In genomic region chr13:44067244-44067643, GRCm38 (mm10) we compare ENCODE assay signal across 23 mouse cellular contexts.
DNase-seq lines count a peak whose midpoint lies in the region; ATAC-seq and TF ChIP-seq lines count a peak whose summit lies in the region.
"Had no signal": no experiment of that assay in that cellular context is flagged by ENCODE, and none has a peak within 500 bp of the region (broad histone marks: within the 10 kb centered on the region; RNA-seq: fewer than 3 reads in every experiment).

No protein-coding gene starts in this region.

- WGBS in heart, embryonic 12.5 days = 49% methylated on average over 2 of the region's 2 CpGs
- 66% methylated on average over 2 of the region's 2 CpGs for WGBS in lung, embryonic 14.5 days
- WGBS in heart, embryonic 16.5 days = 73% methylated on average over 2 of the region's 2 CpGs

- no peak overlapping the region for H3K4me3 ChIP-seq in gastrocnemius, adult 2 months
- no peak overlapping the region for H3K4me3 ChIP-seq in heart, embryonic 12.5 days
- no peak overlapping the region for H3K4me3 ChIP-seq in lung, embryonic 14.5 days (ENCODE audit: low read depth, low read length)
- no peak overlapping the region for H3K4me3 ChIP-seq in heart, embryonic 16.5 days (ENCODE audit: low read length)
- H3K4me3 ChIP-seq: forebrain, embryonic 13.5 days; hindbrain, embryonic 13.5 days; kidney, embryonic 15.5 days; limb, embryonic 13.5 days; midbrain, embryonic 15.5 days; neural tube, embryonic 12.5 days had no signal

- ATAC-seq in heart, embryonic 12.5 days (ENCODE audit: insufficient number of reproducible peaks, low FRiP score) = 0 out of 2 replicates have a peak, but pooled peaks have one; percentile 18
- ATAC-seq in lung, embryonic 14.5 days (ENCODE audit: insufficient read depth) = no peak
- no peak; the same call in 1 of the 2 replicates for ATAC-seq in heart, embryonic 16.5 days (replicated peaks; ENCODE audit: extremely low read depth, insufficient read depth, low FRiP score)
- ATAC-seq: activated CD4-positive, CD25-positive, alpha-beta regulatory T cell, adult 4 months; forebrain, embryonic 13.5 days; midbrain, embryonic 15.5 days had no signal

- peak overlapping the region; percentile 89 for H3K27ac ChIP-seq in gastrocnemius, adult 2 months
- 0 out of 2 replicates have a peak overlapping the region, but pooled peaks have one; percentile 84 for H3K27ac ChIP-seq in heart, embryonic 12.5 days (ENCODE audit: poor library complexity, severe bottlenecking)
- H3K27ac ChIP-seq in lung, embryonic 14.5 days (ENCODE audit: low read depth) = no peak overlapping the region
- peak overlapping the region; percentile 95 for H3K27ac ChIP-seq in heart, embryonic 16.5 days (ENCODE audit: low read length)
- H3K27ac ChIP-seq: forebrain, embryonic 13.5 days; hindbrain, embryonic 13.5 days; kidney, embryonic 15.5 days; limb, embryonic 13.5 days; liver, embryonic 14.5 days; midbrain, embryonic 15.5 days; neural tube, embryonic 12.5 days; stomach, postnatal 0 days had no signal

- peaks cover 55% of the 10 kb centered on the region for H3K4me1 ChIP-seq in heart, embryonic 12.5 days (replicated peaks)
- H3K4me1 ChIP-seq in lung, embryonic 14.5 days (ENCODE audit: insufficient read depth) = 0 out of 2 replicates have a peak, but pooled peaks cover 7% of the 10 kb centered on the region
- peaks cover 47% of the 10 kb centered on the region for H3K4me1 ChIP-seq in heart, embryonic 16.5 days (ENCODE audit: control insufficient read depth, insufficient read depth, low read length)

- no peak overlapping the region for H3K4me2 ChIP-seq in heart, embryonic 12.5 days
- H3K4me2 ChIP-seq in lung, embryonic 14.5 days = no peak overlapping the region
- no peak overlapping the region for H3K4me2 ChIP-seq in heart, embryonic 16.5 days (ENCODE audit: low read depth, low read length)
- H3K4me2 ChIP-seq: forebrain, embryonic 13.5 days; hindbrain, embryonic 13.5 days; kidney, embryonic 15.5 days; limb, embryonic 13.5 days; midbrain, embryonic 15.5 days; neural tube, embryonic 12.5 days had no signal

- H3K9me3 ChIP-seq in heart, embryonic 12.5 days (replicated peaks) = no peaks in the 10 kb centered on the region
- no peaks in the 10 kb centered on the region for H3K9me3 ChIP-seq in lung, embryonic 14.5 days (ENCODE audit: low read depth, low read length)
- H3K9me3 ChIP-seq in heart, embryonic 16.5 days (replicated peaks; ENCODE audit: control insufficient read depth, low read length) = no peaks in the 10 kb centered on the region
- H3K9me3 ChIP-seq: forebrain, embryonic 13.5 days; hindbrain, embryonic 13.5 days; kidney, embryonic 15.5 days; limb, embryonic 13.5 days; midbrain, embryonic 15.5 days; neural tube, embryonic 12.5 days had no signal

- no peaks in the 10 kb centered on the region for H3K27me3 ChIP-seq in heart, embryonic 12.5 days (replicated peaks)
- no peaks in the 10 kb centered on the region for H3K27me3 ChIP-seq in lung, embryonic 14.5 days (ENCODE audit: insufficient read depth, low read length)
- no peaks in the 10 kb centered on the region for H3K27me3 ChIP-seq in heart, embryonic 16.5 days (ENCODE audit: control insufficient read depth, insufficient read depth, low read length)
- H3K27me3 ChIP-seq: forebrain, embryonic 13.5 days; hindbrain, embryonic 13.5 days; midbrain, embryonic 15.5 days; neural tube, embryonic 12.5 days had no signal

- H3K9ac ChIP-seq in heart, embryonic 12.5 days = no peak overlapping the region
- H3K9ac ChIP-seq in lung, embryonic 14.5 days = no peak overlapping the region
- no peak overlapping the region for H3K9ac ChIP-seq in heart, embryonic 16.5 days (ENCODE audit: low read length)
- H3K9ac ChIP-seq: forebrain, embryonic 13.5 days; hindbrain, embryonic 13.5 days; kidney, embryonic 15.5 days; limb, embryonic 13.5 days; liver, embryonic 14.5 days; midbrain, embryonic 15.5 days; neural tube, embryonic 12.5 days had no signal

- no peak for TF ChIP-seq CTCF in gastrocnemius, adult 2 months (IDR thresholded peaks at IDR 0.05)
- no peak for TF ChIP-seq CTCF in lung, embryonic 14.5 days (IDR thresholded peaks at IDR 0.05; ENCODE audit: low read depth)

- intact Hi-C loops in gastrocnemius, adult 2 months (cut with DNase I) = no loop called here
- intact Hi-C loops in heart, postnatal 10 days (cut with DNase I) = loop anchor here (1.0 to 5.0 kb wide), 2 partner anchors 21 to 160 kb away; no protein-coding TSS in a partner anchor

- H3K36me3 ChIP-seq in heart, embryonic 12.5 days = no peaks in the 10 kb centered on the region
- H3K36me3 ChIP-seq in lung, embryonic 14.5 days (ENCODE audit: insufficient read depth) = no peaks in the 10 kb centered on the region
- H3K36me3 ChIP-seq in heart, embryonic 16.5 days (ENCODE audit: control insufficient read depth, insufficient read depth) = no peaks in the 10 kb centered on the region
- H3K36me3 ChIP-seq: hindbrain, embryonic 13.5 days; kidney, embryonic 15.5 days; limb, embryonic 13.5 days; midbrain, embryonic 15.5 days; neural tube, embryonic 12.5 days had no signal

- no peak for DNase-seq in gastrocnemius, adult 2 months
- no peak for DNase-seq in gastrocnemius, postnatal 10 days
- no peak for DNase-seq in heart, postnatal 10 days
- DNase-seq in lung, embryonic 14.5 days = peak; percentile 27
- no peak for DNase-seq in lung, postnatal 4 days
- no peak for DNase-seq in adrenal gland, postnatal 36 days
- DNase-seq: adrenal gland, adult 8-10 months; cerebellum, adult 8-10 months; cerebellum, postnatal 36 days; layer of hippocampus, adult 9-11 months; right cerebral cortex, postnatal 14 days; thymus, adult 2 months had no signal
